Mouse (Mus musculus) liver, embryonic 16.5 days (tissue): ENCODE results near the gene Tmem30b. TPM values are rescaled to one million over a fixed set of nuclear protein-coding genes. Genes with fewer than 3 reads are reported as not detected.

Source experiments
- ATAC-seq: fragments of 200-750 bp; cut with Nextera tagmentation; 2 replicates; pipeline ENCODE4 v1.8.0; 2017; ENCODE audit warnings: low read depth, mild to moderate bottlenecking, moderate number of reproducible peaks, moderate library complexity
- H3K27ac ChIP-seq: fragments of 300-500 bp; sonication (generic); 2 replicates; pipeline ENCODE4 v1.5.1; 2014; ENCODE audit warnings: mild to moderate bottlenecking, low read length
- H3K27me3 ChIP-seq: fragments of 300-500 bp; sonication (generic); 2 replicates; pipeline ENCODE4 v1.6.1; 2014; ENCODE audit warnings: low read depth, low read length, mixed read lengths; ENCODE audit not compliant: control insufficient read depth, insufficient read depth
- H3K36me3 ChIP-seq: fragments of 300-500 bp; sonication (generic); 2 replicates; pipeline ENCODE4 v1.6.1; 2014; ENCODE audit warnings: mild to moderate bottlenecking; ENCODE audit not compliant: control insufficient read depth, insufficient read depth
- H3K4me1 ChIP-seq: fragments of 300-500 bp; sonication (generic); 2 replicates; pipeline ENCODE4 v1.6.1; 2014; ENCODE audit warnings: low read depth, low read length, mixed read lengths; ENCODE audit not compliant: control insufficient read depth
- H3K4me2 ChIP-seq: fragments of 300-500 bp; sonication (generic); 2 replicates; pipeline ENCODE4 v1.6.1; 2014; ENCODE audit warnings: low read depth, low read length, mixed read lengths
- H3K4me3 ChIP-seq: fragments of 300-500 bp; sonication (generic); 2 replicates; pipeline ENCODE4 v1.5.1; 2014; ENCODE audit warnings: low read depth, mild to moderate bottlenecking, low read length
- H3K9ac ChIP-seq: fragments of 300-500 bp; sonication (generic); 2 replicates; pipeline ENCODE4 v1.6.1; 2014; ENCODE audit warnings: low read depth, low read length
- H3K9me3 ChIP-seq: fragments of 300-500 bp; sonication (generic); replicated peaks from 2 replicates; pipeline ENCODE4 v1.6.1; 2016; ENCODE audit warnings: low read length; ENCODE audit not compliant: control insufficient read depth
- WGBS: fragments of 180-500 bp; shearing (Covaris S2); extraction: QIAGEN DNeasy Blood & Tissue Kit; methylation state at CpG from one replicate; pipeline ENCODE4 v1.1.7; 2014; ENCODE audit not compliant: insufficient replicate concordance; 5-methylcytosine and 5-hydroxymethylcytosine counted together
- polyA plus RNA-seq: library from polyadenylated mRNA; unstranded; fragments of >200 nt; fragmentation: Nextera tagmentation; extraction: Ambion mirVana; gene quantifications from 2 replicates; pipeline ENCODE4 v1.2.1, GENCODE M21; 2015

The Tmem30b gene
- polyA plus RNA-seq, 1 experiment from 2014 or later: 14.4 TPM

- WGBS: under 1% methylated on average over 33 of the region's 33 CpGs
- no peaks in the 10 kb centered on the region for H3K9me3 ChIP-seq
- H3K9ac ChIP-seq: peak overlapping the region; percentile 60
- no peak for ATAC-seq
- peak overlapping the region; percentile 69 for H3K4me2 ChIP-seq
- no peaks in the 10 kb centered on the region for H3K36me3 ChIP-seq
- peak overlapping the region; percentile 62 for H3K4me3 ChIP-seq
- H3K27me3 ChIP-seq: peaks cover 35% of the 10 kb centered on the region
- peaks cover 3% of the 10 kb centered on the region; the same call in 1 of the 2 replicates for H3K4me1 ChIP-seq
- 0 out of 2 replicates have a peak overlapping the region, but pooled peaks have one; percentile 3 for H3K27ac ChIP-seq
These were observed 39.1 kb upstream of the Tmem30b start for GRCm38 (mm10) chr12:73585241-73585801.

GRCm38 (mm10) chr12:73584610-73585240 is 38.5 kb upstream of the Tmem30b start, which contains the start of gene Prkch:
Gene Prkch, plus strand, starts transcription at chr12:73584796.
- ATAC-seq: peak; percentile 70
- H3K4me3 ChIP-seq: peak within 1 kb of the TSS; percentile 62
- no peaks in the 10 kb centered on the region for H3K9me3 ChIP-seq
- peaks cover 35% of the 10 kb centered on the region for H3K27me3 ChIP-seq
- peak within 1 kb of the TSS; percentile 69 for H3K4me2 ChIP-seq
- H3K27ac ChIP-seq: 0 out of 2 replicates have a peak within 1 kb of the TSS, but pooled peaks have one; percentile 3
- peaks cover 3% of the 10 kb centered on the region; the same call in 1 of the 2 replicates for H3K4me1 ChIP-seq
- under 1% methylated on average over 48 of the region's 61 CpGs for WGBS
- H3K9ac ChIP-seq: peak within 1 kb of the TSS; percentile 60
- H3K36me3 ChIP-seq: no peaks in the 10 kb centered on the region

DNA sequence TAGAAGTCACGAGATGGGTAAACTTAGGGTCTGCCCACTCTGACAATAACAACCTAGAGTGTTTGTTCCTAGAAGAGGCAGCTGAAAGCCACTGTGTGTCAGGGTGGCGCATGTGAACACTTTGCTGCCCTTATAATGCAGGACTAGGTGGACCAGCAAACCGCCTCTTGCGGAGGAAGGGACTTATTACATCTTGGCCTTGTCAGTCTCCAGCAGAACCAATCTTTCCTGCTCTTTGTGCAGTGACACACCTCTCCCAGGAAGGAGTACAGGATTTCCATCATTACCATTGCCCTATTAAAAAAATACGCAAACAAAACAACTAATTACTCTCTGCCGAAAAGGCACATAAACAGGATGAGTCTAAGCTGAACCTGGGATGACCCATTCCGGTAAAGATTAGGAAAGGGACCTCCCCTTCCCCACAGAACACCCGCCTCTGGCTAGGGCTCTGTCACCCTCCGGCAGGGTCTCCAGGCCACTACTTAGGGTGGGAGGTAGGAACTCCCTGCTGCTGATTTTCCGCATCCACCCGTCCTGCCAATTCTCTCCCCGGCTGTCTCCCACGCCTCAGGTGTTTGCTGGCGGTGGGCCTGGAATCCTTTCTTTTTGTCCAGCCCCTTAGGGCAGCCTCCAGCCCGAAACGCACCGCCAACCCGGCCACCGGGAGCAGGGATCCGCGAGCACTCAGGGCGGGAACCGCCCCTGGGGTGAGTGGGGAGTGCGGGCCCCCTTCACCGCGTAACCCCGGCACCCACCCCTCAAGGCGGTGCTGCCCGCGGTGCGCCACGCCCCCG is 37.8 kb upstream of the Tmem30b start:
- Histone ChIP-seq H3K4me3 (peak overlapping the region; percentile 62), H3K9ac (peak overlapping the region; percentile 60), H3K27ac (no peak overlapping the region), H3K4me2 (peak overlapping the region; percentile 69), H3K4me1 (peaks cover 3% of the 10 kb centered on the region; the same call in 1 of the 2 replicates), H3K9me3 (no peaks in the 10 kb centered on the region), H3K36me3 (no peaks in the 10 kb centered on the region), H3K27me3 (peaks cover 35% of the 10 kb centered on the region)
- 5% methylated on average over 33 of the region's 33 CpGs for WGBS
- peak; percentile 54 for ATAC-seq

DNA sequence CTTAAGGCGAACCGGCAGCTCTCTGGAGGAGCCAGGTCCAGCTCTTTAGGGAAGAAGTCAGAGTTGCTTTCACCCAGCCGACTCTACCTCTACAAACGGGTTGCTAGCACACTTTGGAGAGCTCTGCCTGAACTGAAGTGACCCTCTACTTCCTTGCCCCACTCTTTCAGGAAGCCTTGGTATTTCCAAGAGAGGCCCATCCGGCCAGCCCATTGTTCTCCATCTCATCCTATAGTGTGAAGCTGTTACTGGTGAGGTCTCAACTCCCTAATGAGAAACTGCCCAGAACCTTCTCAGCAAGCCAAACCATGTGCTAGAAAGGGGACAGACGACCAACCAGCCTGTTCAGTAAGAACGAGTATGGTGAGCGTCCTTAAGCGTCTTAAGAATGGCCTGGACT is 37.1 kb upstream of the Tmem30b start:
- H3K27ac ChIP-seq: no peak overlapping the region
- no peak overlapping the region for H3K4me2 ChIP-seq
- no peak overlapping the region for H3K4me3 ChIP-seq
- peaks cover 3% of the 10 kb centered on the region; the same call in 1 of the 2 replicates for H3K4me1 ChIP-seq
- no peak overlapping the region for H3K9ac ChIP-seq
- no peaks in the 10 kb centered on the region for H3K36me3 ChIP-seq
- WGBS: 49% methylated on average over 9 of the region's 9 CpGs
- ATAC-seq: no peak
- H3K9me3 ChIP-seq: no peaks in the 10 kb centered on the region
- peaks cover 35% of the 10 kb centered on the region for H3K27me3 ChIP-seq

DNA sequence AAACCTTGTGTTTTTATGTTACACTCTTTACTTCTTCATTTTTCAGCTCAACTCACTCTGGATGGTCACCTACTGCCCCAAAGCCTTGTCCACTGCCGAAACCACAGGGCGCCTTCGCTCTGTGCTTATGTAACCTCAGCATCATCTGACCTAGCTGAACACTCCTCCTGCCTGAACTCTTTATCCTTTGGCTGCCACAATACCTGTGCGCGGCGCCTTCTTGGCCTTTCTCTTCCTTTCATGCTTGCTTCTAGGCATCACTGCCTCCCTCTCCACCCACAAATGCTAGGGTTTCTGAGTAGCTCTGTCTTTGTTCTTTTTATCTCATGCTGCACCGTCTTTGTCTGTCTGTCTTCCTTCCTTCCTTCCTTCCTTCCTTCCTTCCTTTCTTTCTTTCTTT is 34.6 kb upstream of the Tmem30b start:
- Histone ChIP-seq H3K27ac (no peak overlapping the region), H3K4me3 (no peak overlapping the region), H3K9ac (no peak overlapping the region), H3K4me2 (no peak overlapping the region), H3K4me1 (peaks cover 3% of the 10 kb centered on the region; the same call in 1 of the 2 replicates), H3K9me3 (no peaks in the 10 kb centered on the region), H3K36me3 (no peaks in the 10 kb centered on the region), H3K27me3 (peaks cover 25% of the 10 kb centered on the region)
- WGBS: 65% methylated on average over 7 of the region's 7 CpGs
- ATAC-seq: no peak

- H3K4me2 ChIP-seq: no peak overlapping the region
- no peak overlapping the region for H3K27ac ChIP-seq
- WGBS: 48% methylated on average over 6 of the region's 6 CpGs
- H3K9me3 ChIP-seq: no peaks in the 10 kb centered on the region
- no peaks in the 10 kb centered on the region for H3K4me1 ChIP-seq
- H3K27me3 ChIP-seq: no peaks in the 10 kb centered on the region; the same call in 1 of the 2 replicates
- no peak for ATAC-seq
- H3K4me3 ChIP-seq: no peak overlapping the region
- no peaks in the 10 kb centered on the region for H3K36me3 ChIP-seq
- H3K9ac ChIP-seq: no peak overlapping the region
These were observed 31.9 kb upstream of the Tmem30b start for GRCm38 (mm10) chr12:73578141-73578540.

DNA sequence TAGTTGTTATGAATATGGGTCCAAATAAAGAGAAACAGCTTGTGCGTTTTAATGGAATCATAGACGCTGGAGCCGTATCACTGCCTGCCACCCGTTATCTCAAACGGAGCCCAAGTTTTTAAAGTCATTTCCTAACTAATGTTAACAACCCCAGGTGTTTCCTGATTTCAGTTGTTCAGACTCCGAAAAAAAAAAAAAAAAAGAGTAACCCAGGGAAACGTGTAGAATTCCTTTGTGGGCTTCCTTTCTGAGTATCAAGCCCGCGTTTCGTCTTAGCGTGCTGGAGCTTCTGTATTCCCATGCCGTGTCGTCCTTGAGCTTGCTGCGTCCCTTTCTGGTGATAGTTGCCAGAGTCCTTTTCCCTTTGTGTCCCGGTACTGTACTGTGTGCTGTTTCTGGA is 28.4 kb upstream of the Tmem30b start:
- 9% methylated on average over 15 of the region's 15 CpGs for WGBS
- H3K9me3 ChIP-seq: no peaks in the 10 kb centered on the region
- H3K4me1 ChIP-seq: no peaks in the 10 kb centered on the region
- ATAC-seq: 0 out of 2 replicates have a peak, but pooled peaks have one; percentile 2
- no peak overlapping the region for H3K4me3 ChIP-seq
- H3K27ac ChIP-seq: no peak overlapping the region
- H3K27me3 ChIP-seq: no peaks in the 10 kb centered on the region; the same call in 1 of the 2 replicates
- no peaks in the 10 kb centered on the region for H3K36me3 ChIP-seq
- no peak overlapping the region for H3K9ac ChIP-seq
- H3K4me2 ChIP-seq: peak overlapping the region; percentile 24; the same call in 1 of the 2 replicates

GRCm38 (mm10) chr12:73565620-73565969 is 19.4 kb upstream of the Tmem30b start:
- no peaks in the 10 kb centered on the region; the same call in none of the 2 replicates for H3K4me1 ChIP-seq
- ATAC-seq: no peak
- no peak overlapping the region for H3K4me3 ChIP-seq
- H3K27me3 ChIP-seq: no peaks in the 10 kb centered on the region
- no peaks in the 10 kb centered on the region for H3K9me3 ChIP-seq
- no peak overlapping the region for H3K27ac ChIP-seq
- no peaks in the 10 kb centered on the region for H3K36me3 ChIP-seq
- H3K4me2 ChIP-seq: peak overlapping the region; percentile 57
- H3K9ac ChIP-seq: no peak overlapping the region
- WGBS: 69% methylated on average over 11 of the region's 11 CpGs
